In the genomic region with DNA sequence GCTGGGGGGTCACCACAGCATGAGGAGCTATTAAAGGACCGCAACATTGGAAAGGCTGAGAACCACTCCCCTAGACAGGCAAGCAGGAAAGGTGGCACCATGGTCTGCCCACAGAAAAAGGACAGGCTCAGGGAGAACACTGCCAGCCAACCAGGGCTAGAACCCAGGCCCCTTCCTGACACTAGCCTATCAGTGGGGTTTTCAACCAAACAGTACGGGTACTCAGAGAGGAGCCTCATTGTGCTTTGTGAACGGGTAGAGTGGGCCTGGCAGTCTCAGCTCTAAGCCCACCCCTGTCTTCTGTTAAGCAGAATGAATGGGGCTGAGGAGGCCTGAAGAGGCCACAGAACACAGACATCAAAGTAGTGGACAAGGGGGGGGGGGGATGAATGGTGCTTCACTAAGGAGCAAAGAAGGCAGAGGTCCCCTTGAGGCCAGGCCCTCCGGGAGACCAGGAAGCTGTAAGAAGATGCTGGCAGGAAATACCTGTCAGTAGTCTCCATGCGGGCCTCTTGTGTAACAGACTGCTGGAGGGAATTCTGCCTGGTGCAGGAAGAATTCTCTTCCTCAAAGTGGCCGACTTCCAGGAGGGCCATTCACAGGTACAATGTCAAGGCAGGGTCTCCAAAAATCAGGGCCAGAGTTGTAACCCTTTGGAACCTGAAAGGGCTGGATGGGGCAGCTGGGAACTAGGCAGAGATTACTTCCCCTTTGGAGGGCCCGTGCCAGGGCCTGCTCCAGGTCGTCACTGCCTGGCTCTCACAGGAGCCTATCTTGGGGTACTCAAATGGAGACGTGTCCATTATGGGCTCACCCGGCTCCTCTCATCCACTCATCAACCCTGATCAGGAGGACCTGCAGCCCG, we compare ENCODE assay signal across 8 mouse cellular contexts. TPM values are rescaled to one million over a fixed set of nuclear protein-coding genes. Genes with fewer than 3 reads are reported as not detected.
A peak's percentile ranks its signal among the peaks of the same experiment; 100 is the strongest.
DNase-seq lines count a peak whose midpoint lies in the region; ATAC-seq and TF ChIP-seq lines count a peak whose summit lies in the region.

Gene Trabd, plus strand, starts transcription at position 512 of the 865 bp plus-strand sequence.

- peak; percentile 28 for DNase-seq in embryo, embryonic 10.5 days (ENCODE audit: low spot score)
- no peak for DNase-seq in embryo, embryonic 10 days (ENCODE audit: low spot score)
- peak; percentile 69 for DNase-seq in MEL (ENCODE audit: low read depth, low spot score)
- DNase-seq in forebrain, embryonic 11.5 days (ENCODE audit: low spot score) = no peak
- no peak for DNase-seq in heart, postnatal 14 days
- DNase-seq in left cerebral cortex, postnatal 14 days (ENCODE audit: low spot score in 2 of 2) = no peak
- peak; percentile 17 to 39 for DNase-seq in monocyte, adult 2 months (ENCODE audit: low read depth in 1 of 2, low spot score in 2 of 2)
- no peak for DNase-seq in spleen, postnatal 14 days (ENCODE audit: low spot score in 2 of 2)

- no peak for TF ChIP-seq RAD21 in MEL (IDR thresholded peaks at IDR 0.05; ENCODE audit: low read depth, low read length)

- peak within 1 kb of the TSS; percentile 90 for H3K4me2 ChIP-seq in forebrain, embryonic 11.5 days (ENCODE audit: low read depth, low read length, severe bottlenecking)

- peaks cover 22% of the 10 kb centered on the region for H3K79me2 ChIP-seq in MEL (ENCODE audit: control insufficient read depth, insufficient read depth, low read length, poor library complexity)

- no peak for TF ChIP-seq POLR2A in MEL (IDR thresholded peaks at IDR 0.05; ENCODE audit: control insufficient read depth in 1 of 2, insufficient read depth in 1 of 2, low read depth in 1 of 2, low read length in 2 of 2, poor library complexity in 1 of 2)

- peak within 1 kb of the TSS; percentile 94 to 96 for H3K4me3 ChIP-seq in MEL (ENCODE audit: control insufficient read depth in 1 of 2, insufficient read depth in 1 of 2, low read depth in 2 of 2, low read length in 2 of 2)
- peak within 1 kb of the TSS; percentile 85 for H3K4me3 ChIP-seq in forebrain, embryonic 11.5 days (ENCODE audit: low read depth, low read length)

- H3K27me3 ChIP-seq in MEL (ENCODE audit: control insufficient read depth in 1 of 2, insufficient read depth in 2 of 2, low read length in 2 of 2) = peaks cover 0 to 4% of the 10 kb centered on the region in 2 experiments; a peak in 1 of 4 replicates
- no peaks in the 10 kb centered on the region for H3K27me3 ChIP-seq in forebrain, embryonic 11.5 days (ENCODE audit: control insufficient read depth, insufficient read depth, low read length)

- H3K9me3 ChIP-seq in MEL (replicated peaks; ENCODE audit: insufficient read depth, low read length) = no peaks in the 10 kb centered on the region
- no peaks in the 10 kb centered on the region for H3K9me3 ChIP-seq in forebrain, embryonic 11.5 days (ENCODE audit: control insufficient read depth, low read length)

- ATAC-seq in forebrain, embryonic 11.5 days (replicated peaks; ENCODE audit: low FRiP score) = peak; percentile 8

- TF ChIP-seq EP300 in MEL (IDR thresholded peaks at IDR 0.05; ENCODE audit: low read depth in 1 of 2, low read length in 2 of 2) = no peak

- peaks cover 3 to 15% of the 10 kb centered on the region in 2 experiments for H3K36me3 ChIP-seq in MEL (ENCODE audit: control insufficient read depth in 1 of 2, insufficient read depth in 2 of 2, low read length in 2 of 2)
- no peaks in the 10 kb centered on the region for H3K36me3 ChIP-seq in forebrain, embryonic 11.5 days (ENCODE audit: control insufficient read depth, insufficient read depth, low read length)

- intact Hi-C loops in heart, postnatal 14 days (cut with DNase I) = loop anchor here (10.0 kb wide), 1 partner anchor 250 kb away; no protein-coding TSS in a partner anchor
- intact Hi-C loops in left cerebral cortex, postnatal 14 days (cut with DNase I) = no loop called here

- no peak for TF ChIP-seq CTCF in MEL (IDR thresholded peaks at IDR 0.05 in 2 of 3, conservative IDR thresholded peaks at IDR 0.05 in 1 of 3; ENCODE audit: control insufficient read depth in 1 of 3, insufficient read depth in 1 of 3, low read depth in 2 of 3, low read length in 3 of 3, poor library complexity in 1 of 3, severe bottlenecking in 1 of 3)

- H3K27ac ChIP-seq in MEL (ENCODE audit: control insufficient read depth, low read depth, low read length) = peak within 1 kb of the TSS; percentile 69
- H3K27ac ChIP-seq in forebrain, embryonic 11.5 days (ENCODE audit: low read depth, low read length) = peak within 1 kb of the TSS; percentile 71

- WGBS in forebrain, embryonic 11.5 days = 20% methylated on average over 11 of the region's 11 CpGs

- peak within 1 kb of the TSS; percentile 85 for H3K9ac ChIP-seq in MEL (ENCODE audit: control insufficient read depth, low read depth, low read length, poor library complexity, severe bottlenecking)
- H3K9ac ChIP-seq in forebrain, embryonic 11.5 days (ENCODE audit: low read length) = peak within 1 kb of the TSS; percentile 83

- H3K4me1 ChIP-seq in MEL (ENCODE audit: control insufficient read depth in 1 of 2, insufficient read depth in 2 of 2, low read length in 2 of 2) = peaks cover 0 to 24% of the 10 kb centered on the region in 2 experiments; a peak in 3 of 4 replicates
- H3K4me1 ChIP-seq in forebrain, embryonic 11.5 days (replicated peaks; ENCODE audit: control insufficient read depth, insufficient read depth, low read length) = peaks cover 16% of the 10 kb centered on the region

TF ChIP-seq in MEL, 35 proteins besides CTCF, POLR2A, EP300 and RAD21:
- no peak for TF ChIP-seq ETS1 (IDR thresholded peaks at IDR 0.05; ENCODE audit: low read depth, low read length)
- no peak for TF ChIP-seq ZNF384 (IDR thresholded peaks at IDR 0.05; ENCODE audit: low read depth, low read length)
- no peak; the same call in 1 of the 2 replicates for TF ChIP-seq MXI1 (IDR thresholded peaks at IDR 0.05; ENCODE audit: low read depth, low read length)
- TF ChIP-seq TCF12 (IDR thresholded peaks at IDR 0.05; ENCODE audit: low read depth, low read length) = no peak
- no peak for TF ChIP-seq E2F4 (IDR thresholded peaks at IDR 0.05; ENCODE audit: borderline replicate concordance, low read depth, low read length)
- TF ChIP-seq TBP (IDR thresholded peaks at IDR 0.05; ENCODE audit: low read depth, low read length) = 0 out of 2 replicates have a peak, but pooled peaks have one; percentile 26
TF ChIP-seq in MEL: peak in this region for 1.

RNA-seq across cellular contexts. Expression of gene Trabd, which starts in this region (rescaled TPM):
- 43.1 and 45.9 TPM in 2 replicates for total RNA-seq in MEL (2012; rRNA removed)
- polyA plus RNA-seq in MEL (2012; ENCODE audit: insufficient read depth in 1 of 2, insufficient read length in 2 of 2, low read depth in 1 of 2, low replicate concordance in 2 of 2, missing spikeins in 1 of 2) = 10 to 100 TPM in 1 of 2 experiments, not detected in 1; 81.4 TPM
- 55.8 and 61.0 TPM in 2 replicates for polyA plus RNA-seq in forebrain, embryonic 11.5 days (2014; fragmentation: Nextera tagmentation; extraction: Ambion mirVana)
- 10 to 100 TPM; 36.7 to 43.7 TPM for total RNA-seq in heart, postnatal 14 days (2021)
- total RNA-seq in left cerebral cortex, postnatal 14 days (2021) = 10 to 100 TPM; 14.0 to 15.9 TPM

Comparison
In these comparisons a context has a peak if more than half of its experiments do, and no peak if none do; other contexts are left out.
1. DNase-seq: peak in embryo, embryonic 10.5 days (single experiment), MEL (single experiment) and monocyte, adult 2 months (2 of 2); none in embryo, embryonic 10 days (single experiment), forebrain, embryonic 11.5 days (single experiment), heart, postnatal 14 days (0 of 2), left cerebral cortex, postnatal 14 days (0 of 2) and spleen, postnatal 14 days (0 of 2).